ENCODE assay signal across 22 mouse cellular contexts in the genomic region with DNA sequence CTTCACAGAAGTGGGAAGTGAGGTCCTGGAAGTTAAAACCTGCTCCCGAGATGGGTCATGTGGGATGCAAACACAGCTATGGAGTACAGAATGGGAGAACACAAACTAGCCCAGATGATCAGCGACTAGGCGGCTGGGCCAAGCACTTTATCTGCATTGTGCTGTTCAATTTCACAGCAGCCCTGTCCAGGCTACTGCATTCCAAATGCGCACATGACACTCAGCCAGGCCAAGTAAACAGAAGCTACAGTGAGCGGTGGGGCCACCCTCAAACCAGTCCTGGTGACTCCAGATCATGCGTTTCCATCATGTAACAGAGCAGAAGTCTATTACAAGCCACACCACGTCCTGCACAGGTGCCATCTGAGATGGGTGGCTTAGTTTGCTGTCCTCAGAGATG.
DNase-seq lines count a peak whose midpoint lies in the region; ATAC-seq and TF ChIP-seq lines count a peak whose summit lies in the region.
"Had no signal": no experiment of that assay in that cellular context is flagged by ENCODE, and none has a peak within 500 bp of the region (broad histone marks: within the 10 kb centered on the region; RNA-seq: fewer than 3 reads in every experiment).

No protein-coding gene starts in this region.

- peaks cover 5% of the 10 kb centered on the region; the same call in 1 of the 2 replicates for H3K4me1 ChIP-seq in lung, postnatal 0 days (ENCODE audit: insufficient read depth, low read depth, low read length)
- peaks cover 63% of the 10 kb centered on the region for H3K4me1 ChIP-seq in heart, embryonic 10.5 days
- peaks cover 64% of the 10 kb centered on the region for H3K4me1 ChIP-seq in heart, embryonic 15.5 days (replicated peaks)
- H3K4me1 ChIP-seq: liver, embryonic 13.5 days had no signal

- 52% methylated on average over 7 of the region's 7 CpGs for WGBS in lung, postnatal 0 days
- WGBS in heart, embryonic 10.5 days: 40% methylated on average over 7 of the region's 7 CpGs
- WGBS in heart, embryonic 15.5 days: 27% methylated on average over 7 of the region's 7 CpGs

- no peaks in the 10 kb centered on the region for H3K36me3 ChIP-seq in lung, postnatal 0 days (ENCODE audit: insufficient read depth, low read length)
- H3K36me3 ChIP-seq in heart, embryonic 10.5 days: no peaks in the 10 kb centered on the region
- H3K36me3 ChIP-seq in heart, embryonic 15.5 days: no peaks in the 10 kb centered on the region
- H3K36me3 ChIP-seq: embryonic facial prominence, embryonic 10.5 days; limb, embryonic 12.5 days; liver, embryonic 13.5 days; lung, embryonic 15.5 days had no signal

- peak; percentile 23 for DNase-seq in lung, postnatal 0 days (ENCODE audit: low spot score)
- no peak for DNase-seq in lung, postnatal 25 days (ENCODE audit: low spot score)
- DNase-seq in heart, embryonic 10.5 days (ENCODE audit: low spot score): no peak
- DNase-seq in thymus, postnatal 0 days (ENCODE audit: low spot score): no peak
- DNase-seq in urinary bladder, postnatal 14 days (ENCODE audit: low spot score): no peak
- DNase-seq: adrenal gland, adult 8-10 months; cerebellum, postnatal 36 days; gastrocnemius, postnatal 14 days; kidney, adult 9 months; kidney, postnatal 36 days; layer of hippocampus, postnatal 36 days; liver, embryonic 13.5 days; thymus, postnatal 36 days had no signal

- H3K27ac ChIP-seq in lung, postnatal 0 days (ENCODE audit: low read length): no peak overlapping the region
- H3K27ac ChIP-seq in heart, embryonic 10.5 days: peak overlapping the region; percentile 8; the same call in 1 of the 2 replicates
- peak overlapping the region; percentile 76 for H3K27ac ChIP-seq in heart, embryonic 15.5 days
- H3K27ac ChIP-seq: embryonic facial prominence, embryonic 10.5 days; hindbrain, postnatal 0 days; limb, embryonic 12.5 days; liver, embryonic 13.5 days; lung, embryonic 15.5 days had no signal

- no peak for ATAC-seq in lung, postnatal 0 days
- peak; percentile 84 for ATAC-seq in heart, embryonic 15.5 days (replicated peaks; ENCODE audit: insufficient number of reproducible peaks, insufficient read depth, low FRiP score, low read depth)
- ATAC-seq in activated CD4-positive, CD25-positive, alpha-beta regulatory T cell, adult 4 months: no peak
- ATAC-seq: forebrain, embryonic 16.5 days; hindbrain, postnatal 0 days; intestine, embryonic 16.5 days had no signal

- TF ChIP-seq CTCF in lung, postnatal 0 days (IDR thresholded peaks at IDR 0.05): no peak

- no peak overlapping the region for H3K4me2 ChIP-seq in lung, postnatal 0 days (replicated peaks; ENCODE audit: low read depth, low read length)
- peak overlapping the region; percentile 23 for H3K4me2 ChIP-seq in heart, embryonic 15.5 days
- H3K4me2 ChIP-seq: limb, embryonic 12.5 days; liver, embryonic 13.5 days; lung, embryonic 15.5 days; midbrain, embryonic 11.5 days had no signal

- no peak overlapping the region for H3K4me3 ChIP-seq in lung, postnatal 0 days (ENCODE audit: low read depth, low read length)
- no peak overlapping the region for H3K4me3 ChIP-seq in heart, embryonic 10.5 days
- H3K4me3 ChIP-seq in heart, embryonic 15.5 days: no peak overlapping the region
- H3K4me3 ChIP-seq: embryonic facial prominence, embryonic 10.5 days; limb, embryonic 12.5 days; liver, embryonic 13.5 days; lung, embryonic 15.5 days had no signal

- TF ChIP-seq EP300 in lung, postnatal 0 days (IDR thresholded peaks at IDR 0.05): no peak

- no peaks in the 10 kb centered on the region for H3K27me3 ChIP-seq in lung, postnatal 0 days (replicated peaks; ENCODE audit: insufficient read depth, low read length)
- H3K27me3 ChIP-seq in heart, embryonic 10.5 days (ENCODE audit: insufficient read depth, poor library complexity, severe bottlenecking): no peaks in the 10 kb centered on the region
- H3K27me3 ChIP-seq in heart, embryonic 15.5 days: no peaks in the 10 kb centered on the region
- H3K27me3 ChIP-seq: limb, embryonic 12.5 days; liver, embryonic 13.5 days; lung, embryonic 15.5 days had no signal

- no peaks in the 10 kb centered on the region for H3K9me3 ChIP-seq in lung, postnatal 0 days (ENCODE audit: low read length)
- H3K9me3 ChIP-seq in heart, embryonic 10.5 days: no peaks in the 10 kb centered on the region
- H3K9me3 ChIP-seq in heart, embryonic 15.5 days (replicated peaks): no peaks in the 10 kb centered on the region
- H3K9me3 ChIP-seq: embryonic facial prominence, embryonic 10.5 days; limb, embryonic 12.5 days; liver, embryonic 13.5 days; lung, embryonic 15.5 days had no signal

- no peak overlapping the region for H3K9ac ChIP-seq in lung, postnatal 0 days (replicated peaks; ENCODE audit: low read depth)
- H3K9ac ChIP-seq in heart, embryonic 15.5 days: no peak overlapping the region
- H3K9ac ChIP-seq: limb, embryonic 12.5 days; liver, embryonic 13.5 days; lung, embryonic 15.5 days had no signal
